Mouse (Mus musculus): ENCODE measurements at regions not wholly inside any gene's neighbourhood (a gene's known extent, or its start where the extent isn't known, plus 50 kb on each side); places are given as distances from the start of the nearest gene placed in this dataset.

DNA sequence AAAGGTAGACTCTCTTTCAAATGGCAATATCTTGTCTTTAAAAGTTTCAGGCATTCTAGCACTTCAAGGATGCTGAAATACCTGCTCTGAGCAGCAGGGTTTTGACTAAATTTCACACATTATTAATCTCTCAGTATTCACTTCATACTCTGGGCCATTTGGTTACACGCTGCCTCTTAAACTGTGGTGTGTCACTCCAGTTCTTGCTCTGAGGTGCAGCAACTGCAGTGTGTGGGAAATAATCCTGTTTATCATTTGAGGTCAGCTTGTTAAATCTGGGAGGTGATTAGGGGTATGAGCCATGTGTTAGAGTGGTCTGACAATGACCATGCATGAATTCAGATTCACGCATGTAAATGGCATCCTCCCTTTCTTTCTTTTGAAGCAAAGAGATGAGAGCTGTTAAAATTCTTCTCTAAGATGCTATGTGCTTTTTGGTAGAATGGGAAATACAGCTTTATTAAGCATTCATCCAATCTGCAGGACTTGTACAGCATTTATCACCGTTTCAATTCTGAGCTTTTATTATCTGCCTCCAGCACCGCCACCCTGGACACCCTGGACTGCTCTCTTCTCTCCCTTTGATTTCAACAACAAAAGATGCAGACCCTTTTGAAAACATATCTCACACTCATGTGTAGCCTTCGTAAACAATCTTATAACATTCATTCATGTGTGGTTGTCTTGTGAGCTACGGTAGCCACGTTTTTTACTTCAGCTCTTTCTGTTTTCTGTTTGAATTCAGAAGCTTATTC, 362.4 kb upstream of the Gm38303 start:
- no peak for DNase-seq (ENCODE audit: extremely low spot score in 1 of 2, low spot score in 1 of 2)

DNA sequence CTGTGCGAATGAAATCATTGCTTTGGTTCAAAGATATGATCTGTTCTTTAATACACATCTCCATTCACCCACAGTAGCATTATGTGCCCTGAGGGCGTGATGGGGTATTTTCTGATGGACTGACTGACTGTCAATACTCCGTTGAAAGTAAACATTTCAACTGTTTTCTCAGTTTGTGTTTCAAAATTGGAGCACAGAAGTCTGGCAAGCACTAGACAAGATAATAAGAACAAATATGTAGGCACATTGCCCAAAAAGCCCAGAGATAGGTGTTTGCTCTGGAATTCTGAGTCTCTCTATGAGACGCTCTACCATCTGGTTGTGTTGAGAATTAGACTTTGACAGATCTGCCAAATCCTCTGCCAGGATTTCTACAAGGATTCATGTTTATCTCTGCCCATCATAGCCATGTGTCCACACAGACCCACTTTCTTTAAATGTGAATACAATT, 350.0 kb upstream of the Gm38303 start:
- DNase-seq (ENCODE audit: extremely low spot score in 1 of 2, low spot score in 1 of 2) = peak in 1 of 2 experiments; percentile 16

DNA sequence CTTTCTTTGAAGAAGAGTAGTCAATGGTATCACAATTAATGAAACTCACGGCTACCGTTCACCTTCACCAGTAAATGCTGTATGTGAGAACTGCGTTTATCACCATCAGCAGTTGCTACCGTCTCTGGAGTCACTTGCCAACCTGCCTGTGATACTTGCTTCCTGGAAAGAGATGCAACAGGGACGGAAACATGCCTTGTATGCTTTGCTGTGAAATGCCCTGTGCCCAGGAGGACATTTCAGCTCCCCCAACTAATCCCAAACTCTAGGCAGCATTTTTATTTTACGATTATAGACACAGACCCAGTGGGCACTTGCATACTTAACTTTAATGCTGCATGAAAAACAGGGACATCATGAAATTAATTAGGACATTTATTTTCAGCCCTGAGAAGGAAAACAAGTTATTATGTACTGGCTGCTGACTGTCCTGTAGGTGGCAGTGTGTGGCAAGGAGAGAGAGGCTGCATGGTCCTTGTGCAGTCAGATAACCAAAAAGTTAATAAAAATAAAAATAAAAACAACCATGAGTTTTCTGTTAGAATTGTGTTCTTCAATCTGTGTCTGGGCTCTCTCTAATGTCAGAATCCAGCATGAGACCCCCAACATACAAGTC, 349.5 kb upstream of the Gm38303 start:
- peak; percentile 38 to 72 for DNase-seq (ENCODE audit: extremely low spot score in 1 of 2, low spot score in 1 of 2)

DNA sequence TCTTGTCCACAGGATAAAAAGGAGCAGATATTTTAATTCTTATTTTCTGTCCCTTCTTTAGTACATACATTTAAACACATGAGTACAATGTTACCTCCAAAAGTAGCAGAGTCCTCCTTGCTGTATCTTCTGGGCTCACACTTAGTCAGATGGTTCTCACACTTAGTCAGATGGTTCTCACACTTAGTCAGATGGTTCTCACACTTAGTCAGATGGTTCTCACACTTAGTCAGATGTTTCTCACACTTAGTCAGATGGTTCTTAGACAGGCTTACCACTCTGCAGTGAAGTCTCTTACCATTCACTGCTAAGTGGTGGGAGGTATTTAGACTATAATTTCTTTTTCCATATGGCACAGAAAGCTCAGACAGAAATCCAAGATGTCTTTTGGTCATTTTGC, 346.5 kb upstream of the Gm38303 start:
- DNase-seq (ENCODE audit: extremely low spot score in 1 of 2, low spot score in 1 of 2) = no peak

DNA sequence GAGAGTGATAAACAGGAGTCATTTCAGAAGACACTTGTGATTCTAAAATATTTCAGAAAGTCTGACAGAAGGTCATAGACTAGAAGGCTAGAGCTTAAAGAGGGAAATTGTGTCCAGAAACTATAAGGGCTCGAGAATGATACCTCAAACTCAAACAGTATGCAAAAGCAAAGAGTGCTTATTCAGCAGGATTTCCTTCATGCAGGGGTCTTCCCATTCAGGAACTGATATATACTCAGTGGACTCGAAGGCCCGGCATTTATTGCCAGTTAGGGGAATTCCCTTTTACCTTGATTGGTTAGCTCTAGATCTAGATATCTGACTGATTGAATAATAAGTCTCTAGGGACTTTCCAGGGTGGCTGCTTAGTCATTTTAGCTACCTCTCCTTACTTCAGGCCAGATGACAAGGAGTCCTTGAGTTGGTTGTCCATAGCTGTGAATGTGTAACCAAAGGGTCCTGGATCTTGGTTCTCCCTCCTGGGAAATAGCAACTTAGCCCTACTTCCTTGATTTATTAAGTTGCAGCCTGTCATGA, 312.6 kb upstream of the Gm38303 start:
- no peak for DNase-seq (ENCODE audit: extremely low spot score in 1 of 2, low spot score in 1 of 2)

All from layer of hippocampus, postnatal 25 days (tissue).